Mouse (Mus musculus) urinary bladder, postnatal 10 days (tissue): Measurements from ENCODE around the gene Nhs.

ENCODE experiments used
- DNase-seq: peaks from one replicate; pipeline ENCODE4 v3.0.0; 2022; ENCODE audit warnings: low spot score

The Nhs gene

GRCm38 (mm10) chrX:162159637-162160611, at the start of gene Nhs:
TSS of gene Nhs (minus strand) at chrX:162159730.
- no peak for DNase-seq

- DNase-seq, result no peak
These were observed 46.9 kb upstream of the Nhs start for GRCm38 (mm10) chrX:162206350-162206884.

- no peak for DNase-seq
These were observed 540 bp downstream of the Nhs start for GRCm38 (mm10) chrX:162158743-162159636.

- DNase-seq, result no peak
These were observed 1.4 kb downstream of the Nhs start for GRCm38 (mm10) chrX:162158142-162158541.

- DNase-seq, result no peak
These were observed 21.7 kb downstream of the Nhs start for GRCm38 (mm10) chrX:162137807-162138206.

GRCm38 (mm10) chrX:162113257-162113656, 46.3 kb downstream of the Nhs start:
- no peak for DNase-seq

GRCm38 (mm10) chrX:162102802-162103434, 56.6 kb downstream of the Nhs start:
- DNase-seq, result no peak

- DNase-seq, result no peak
These were observed 61.2 kb downstream of the Nhs start for GRCm38 (mm10) chrX:162098364-162098763.

GRCm38 (mm10) chrX:162087291-162087690, 72.2 kb downstream of the Nhs start:
- DNase-seq, result no peak

- no peak for DNase-seq
These were observed 73.7 kb downstream of the Nhs start for GRCm38 (mm10) chrX:162085897-162086200.

- no peak for DNase-seq
These were observed 74.3 kb downstream of the Nhs start for GRCm38 (mm10) chrX:162085062-162085896.

- DNase-seq, result no peak
These were observed 96.4 kb downstream of the Nhs start for GRCm38 (mm10) chrX:162063164-162063563.

- no peak for DNase-seq
These were observed 103.9 kb downstream of the Nhs start for GRCm38 (mm10) chrX:162055635-162056034.

- no peak for DNase-seq
These were observed 106.0 kb downstream of the Nhs start for GRCm38 (mm10) chrX:162053566-162053965.

GRCm38 (mm10) chrX:162052534-162052933, 107.0 kb downstream of the Nhs start:
- no peak for DNase-seq

- no peak for DNase-seq
These were observed 109.9 kb downstream of the Nhs start for GRCm38 (mm10) chrX:162049616-162050015.

- DNase-seq, result no peak
These were observed 114.0 kb downstream of the Nhs start for GRCm38 (mm10) chrX:162045527-162045926.

- DNase-seq, result no peak
These were observed 115.4 kb downstream of the Nhs start for GRCm38 (mm10) chrX:162044109-162044508.

GRCm38 (mm10) chrX:162025210-162025953, 134.1 kb downstream of the Nhs start:
- no peak for DNase-seq

- DNase-seq, result no peak
These were observed 137.8 kb downstream of the Nhs start for GRCm38 (mm10) chrX:162021724-162022123.
